Comparison of ENCODE assay signal across 11 mouse cellular contexts in genomic region chr11:83410510-83410909, GRCm38 (mm10). TPM values are rescaled to one million over a fixed set of nuclear protein-coding genes. Genes with fewer than 3 reads are reported as not detected.
A peak's percentile ranks its signal among the peaks of the same experiment; 100 is the strongest.
DNase-seq lines count a peak whose midpoint lies in the region; ATAC-seq and TF ChIP-seq lines count a peak whose summit lies in the region.
"Had no signal": no experiment of that assay in that cellular context is flagged by ENCODE, and none has a peak within 500 bp of the region (broad histone marks: within the 10 kb centered on the region; RNA-seq: fewer than 3 reads in every experiment).

No protein-coding gene starts in this region.

- peaks cover 31% of the 10 kb centered on the region; the same call in 1 of the 2 replicates for H3K27me3 ChIP-seq in heart, embryonic 12.5 days (replicated peaks)
- no peaks in the 10 kb centered on the region for H3K27me3 ChIP-seq in heart, adult 2 months (ENCODE audit: control insufficient read depth, insufficient read depth, low read length)
- peaks cover 77% of the 10 kb centered on the region for H3K27me3 ChIP-seq in E14TG2a.4 (ENCODE audit: insufficient read depth, low read length)
- no peaks in the 10 kb centered on the region for H3K27me3 ChIP-seq in forebrain, embryonic 15.5 days
- peaks cover 18% of the 10 kb centered on the region; the same call in 1 of the 2 replicates for H3K27me3 ChIP-seq in limb, embryonic 15.5 days

- no peaks in the 10 kb centered on the region for H3K9me3 ChIP-seq in heart, embryonic 12.5 days (replicated peaks)
- H3K9me3 ChIP-seq in E14TG2a.4 (ENCODE audit: low read length), result no peaks in the 10 kb centered on the region
- no peaks in the 10 kb centered on the region for H3K9me3 ChIP-seq in forebrain, embryonic 15.5 days
- no peaks in the 10 kb centered on the region for H3K9me3 ChIP-seq in limb, embryonic 15.5 days

- intact Hi-C loops in heart, adult 2 months (cut with DNase I), result no loop called here

- TF ChIP-seq EP300 in heart, adult 2 months (IDR thresholded peaks at IDR 0.05; ENCODE audit: insufficient read depth, low read depth, low read length), result no peak

- ATAC-seq in heart, embryonic 12.5 days (ENCODE audit: insufficient number of reproducible peaks, low FRiP score), result no peak
- no peak for ATAC-seq in forebrain, embryonic 15.5 days (replicated peaks)
- ATAC-seq in limb, embryonic 15.5 days (ENCODE audit: insufficient number of reproducible peaks, low FRiP score, low TSS enrichment, low read depth), result no peak
- ATAC-seq: activated CD4-positive, CD25-positive, alpha-beta regulatory T cell, adult 4 months had no signal

- no peak for TF ChIP-seq CTCF in heart, adult 2 months (IDR thresholded peaks at IDR 0.05)
- TF ChIP-seq CTCF in E14TG2a.4 (conservative IDR thresholded peaks at IDR 0.05; ENCODE audit: low read length), result no peak

- H3K79me2 ChIP-seq in heart, adult 2 months (replicated peaks; ENCODE audit: control insufficient read depth, insufficient read depth, low read length), result no peaks in the 10 kb centered on the region

- H3K4me3 ChIP-seq in heart, embryonic 12.5 days, result peak overlapping the region; percentile 97
- no peak overlapping the region for H3K4me3 ChIP-seq in heart, adult 2 months
- H3K4me3 ChIP-seq in E14TG2a.4 (replicated peaks; ENCODE audit: low read length), result 0 out of 2 replicates have a peak overlapping the region, but pooled peaks have one; percentile 80
- peak overlapping the region; percentile 92 for H3K4me3 ChIP-seq in forebrain, embryonic 15.5 days
- peak overlapping the region; percentile 82; the same call in 1 of the 2 replicates for H3K4me3 ChIP-seq in limb, embryonic 15.5 days

- H3K27ac ChIP-seq in heart, embryonic 12.5 days (ENCODE audit: poor library complexity, severe bottlenecking), result no peak overlapping the region
- no peak overlapping the region; the same call in 1 of the 2 replicates for H3K27ac ChIP-seq in heart, adult 2 months
- H3K27ac ChIP-seq in forebrain, embryonic 15.5 days (replicated peaks), result no peak overlapping the region
- H3K27ac ChIP-seq in limb, embryonic 15.5 days, result no peak overlapping the region

- DNase-seq in heart, adult 2 months, result no peak
- no peak for DNase-seq in spleen, postnatal 4 days (ENCODE audit: low spot score in 2 of 2)
- DNase-seq in cerebellum, adult 9-10 months, result no peak
- DNase-seq in cerebellum, adult 9-11 months, result no peak

- 0 out of 2 replicates have a peak, but pooled peaks cover 3% of the 10 kb centered on the region for H3K36me3 ChIP-seq in heart, embryonic 12.5 days
- no peaks in the 10 kb centered on the region for H3K36me3 ChIP-seq in heart, adult 2 months (ENCODE audit: control insufficient read depth, insufficient read depth, low read length)
- H3K36me3 ChIP-seq in E14TG2a.4 (ENCODE audit: insufficient read depth, low read length), result no peaks in the 10 kb centered on the region
- H3K36me3 ChIP-seq in forebrain, embryonic 15.5 days, result no peaks in the 10 kb centered on the region
- no peaks in the 10 kb centered on the region for H3K36me3 ChIP-seq in limb, embryonic 15.5 days

- no peak for TF ChIP-seq POLR2A in heart, adult 2 months (IDR thresholded peaks at IDR 0.05; ENCODE audit: insufficient read depth, low read depth, low read length)

- peak overlapping the region; percentile 91 for H3K9ac ChIP-seq in heart, embryonic 12.5 days
- H3K9ac ChIP-seq in heart, adult 2 months (ENCODE audit: low read depth, low read length), result no peak overlapping the region
- peak overlapping the region; percentile 91 for H3K9ac ChIP-seq in forebrain, embryonic 15.5 days (replicated peaks)
- no peak overlapping the region for H3K9ac ChIP-seq in limb, embryonic 15.5 days

- H3K4me2 ChIP-seq in heart, embryonic 12.5 days, result peak overlapping the region; percentile 94
- peak overlapping the region; percentile 76 for H3K4me2 ChIP-seq in forebrain, embryonic 15.5 days (replicated peaks)
- no peak overlapping the region for H3K4me2 ChIP-seq in limb, embryonic 15.5 days

- peaks cover 44% of the 10 kb centered on the region for H3K4me1 ChIP-seq in heart, embryonic 12.5 days (replicated peaks)
- peaks cover 3% of the 10 kb centered on the region; the same call in 1 of the 2 replicates for H3K4me1 ChIP-seq in heart, adult 2 months (ENCODE audit: control insufficient read depth, insufficient read depth, low read length)
- peaks cover 27% of the 10 kb centered on the region for H3K4me1 ChIP-seq in E14TG2a.4 (replicated peaks; ENCODE audit: low read depth, low read length)
- peaks cover 22% of the 10 kb centered on the region for H3K4me1 ChIP-seq in forebrain, embryonic 15.5 days
- peaks cover 16% of the 10 kb centered on the region for H3K4me1 ChIP-seq in limb, embryonic 15.5 days

- WGBS in heart, embryonic 12.5 days, result 51% methylated on average over 6 of the region's 6 CpGs
- WGBS in heart, adult 2 months, result 75% methylated on average over 6 of the region's 6 CpGs
- 31% methylated on average over 6 of the region's 6 CpGs for WGBS in forebrain, embryonic 15.5 days
- WGBS in limb, embryonic 15.5 days, result 48% methylated on average over 6 of the region's 6 CpGs

RNA-seq across cellular contexts. Expression of gene Rasl10b, which starts 1.6 kb away (rescaled TPM):
- polyA plus RNA-seq in heart, embryonic 12.5 days (2016; fragmentation: Nextera tagmentation; extraction: Ambion mirVana), result 13.4 and 13.6 TPM in 2 replicates
- 10 to 100 TPM; 61.9 to 77.8 TPM for total RNA-seq in heart, adult 2 months (2021)
- 70.8 and 71.6 TPM in 2 replicates for polyA plus RNA-seq in heart, adult 2 months (2012; rRNA removed)
- 27.2 and 29.6 TPM in 2 replicates for polyA plus RNA-seq in forebrain, embryonic 15.5 days (2015; fragmentation: Nextera tagmentation; extraction: Ambion mirVana)
- 2.3 and 2.8 TPM in 2 replicates for polyA plus RNA-seq in limb, embryonic 15.5 days (2015; fragmentation: Nextera tagmentation; extraction: Ambion mirVana)
- total RNA-seq: common myeloid progenitor, adult 5-6 weeks had no signal
- polyA plus RNA-seq: activated CD4-positive, CD25-positive, alpha-beta regulatory T cell, adult 4 months had no signal

RNA-seq across cellular contexts. Expression of gene Gas2l2, which starts 18.7 kb away (rescaled TPM):
- 0.32 TPM in 1 of 2 replicates, not detected in the other for polyA plus RNA-seq in heart, embryonic 12.5 days (2016; fragmentation: Nextera tagmentation; extraction: Ambion mirVana)
- not detected for total RNA-seq in heart, adult 2 months (2021)
- polyA plus RNA-seq in heart, adult 2 months (2012; rRNA removed), result 0.10 TPM in 1 of 2 replicates, not detected in the other
- polyA plus RNA-seq in forebrain, embryonic 15.5 days (2015; fragmentation: Nextera tagmentation; extraction: Ambion mirVana), result 0.69 and 0.80 TPM in 2 replicates
- 0.05 TPM in 1 of 2 replicates, not detected in the other for polyA plus RNA-seq in limb, embryonic 15.5 days (2015; fragmentation: Nextera tagmentation; extraction: Ambion mirVana)
- total RNA-seq: common myeloid progenitor, adult 5-6 weeks had no signal
- polyA plus RNA-seq: activated CD4-positive, CD25-positive, alpha-beta regulatory T cell, adult 4 months; limb, embryonic 11.5 days had no signal

RNA-seq across cellular contexts. Expression of gene 1700020L24Rik, which starts 27.0 kb away (rescaled TPM):
- polyA plus RNA-seq in heart, embryonic 12.5 days (2016; fragmentation: Nextera tagmentation; extraction: Ambion mirVana), result 1.4 and 1.6 TPM in 2 replicates
- total RNA-seq in heart, adult 2 months (2021), result not detected
- 0.27 TPM in 1 of 2 replicates, not detected in the other for polyA plus RNA-seq in heart, adult 2 months (2012; rRNA removed)
- 0.22 and 0.36 TPM in 2 replicates for polyA plus RNA-seq in forebrain, embryonic 15.5 days (2015; fragmentation: Nextera tagmentation; extraction: Ambion mirVana)
- polyA plus RNA-seq in limb, embryonic 15.5 days (2015; fragmentation: Nextera tagmentation; extraction: Ambion mirVana), result 0.35 and 0.64 TPM in 2 replicates

RNA-seq across cellular contexts. Expression of gene Mmp28, which starts 52.4 kb away (rescaled TPM):
- polyA plus RNA-seq in heart, embryonic 12.5 days (2016; fragmentation: Nextera tagmentation; extraction: Ambion mirVana), result 3.4 and 3.5 TPM in 2 replicates
- total RNA-seq in heart, adult 2 months (2021), result 1 to 10 TPM; 4.7 to 4.9 TPM
- polyA plus RNA-seq in heart, adult 2 months (2012; rRNA removed), result 3.3 and 4.4 TPM in 2 replicates
- 2.5 and 2.7 TPM in 2 replicates for polyA plus RNA-seq in forebrain, embryonic 15.5 days (2015; fragmentation: Nextera tagmentation; extraction: Ambion mirVana)
- 2.7 and 3.4 TPM in 2 replicates for polyA plus RNA-seq in limb, embryonic 15.5 days (2015; fragmentation: Nextera tagmentation; extraction: Ambion mirVana)
- polyA plus RNA-seq: activated CD4-positive, CD25-positive, alpha-beta regulatory T cell, adult 4 months had no signal

Comparison
In these comparisons a context has a peak if more than half of its experiments do, and no peak if none do; other contexts are left out.
1. H3K9ac ChIP-seq: peak in heart, embryonic 12.5 days (single experiment) and forebrain, embryonic 15.5 days (single experiment); none in heart, adult 2 months (single experiment) and limb, embryonic 15.5 days (single experiment).